7 mouse cellular contexts compared by ENCODE assay signal in the genomic region with DNA sequence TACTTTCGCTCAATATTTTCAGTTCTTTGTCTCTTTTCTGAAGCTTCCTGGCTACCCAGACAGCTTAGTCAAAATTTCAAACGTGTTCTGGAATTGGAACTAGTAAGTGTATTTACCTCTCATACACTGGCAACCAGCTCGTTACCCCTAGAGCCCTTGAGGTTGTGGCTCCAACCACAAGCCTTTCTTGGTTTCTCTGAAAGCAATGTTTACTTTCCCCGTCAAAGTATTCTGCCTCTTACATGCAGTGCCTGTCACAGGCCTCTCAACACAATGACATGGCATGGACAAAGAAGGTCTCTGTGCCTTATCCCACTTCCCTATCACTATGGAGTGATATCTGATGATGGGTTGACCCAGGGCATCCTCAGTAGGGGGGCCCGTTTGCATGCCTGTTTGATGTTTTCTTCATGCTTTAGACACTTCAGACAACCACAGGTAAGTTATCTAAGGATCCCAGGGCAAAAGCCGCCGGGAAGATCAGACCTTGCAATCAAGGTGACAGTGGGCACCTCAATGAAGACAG. TPM values are rescaled to one million over a fixed set of nuclear protein-coding genes. Genes with fewer than 3 reads are reported as not detected.
DNase-seq lines count a peak whose midpoint lies in the region; ATAC-seq and TF ChIP-seq lines count a peak whose summit lies in the region.

No protein-coding gene starts in this region.

- TF ChIP-seq CTCF in thymus, adult 2 months (IDR thresholded peaks at IDR 0.05; ENCODE audit: borderline replicate concordance, control insufficient read depth, extremely low read depth, insufficient read depth, low read length, poor library complexity), result no peak

- peak overlapping the region; percentile 71 for H3K9ac ChIP-seq in limb, embryonic 12.5 days (replicated peaks)
- peak overlapping the region; percentile 42; the same call in 1 of the 2 replicates for H3K9ac ChIP-seq in neural tube, embryonic 12.5 days

- H3K9me3 ChIP-seq in limb, embryonic 12.5 days, result no peaks in the 10 kb centered on the region
- H3K9me3 ChIP-seq in neural tube, embryonic 12.5 days, result no peaks in the 10 kb centered on the region

- peak overlapping the region; percentile 73 for H3K4me2 ChIP-seq in limb, embryonic 12.5 days
- H3K4me2 ChIP-seq in neural tube, embryonic 12.5 days (replicated peaks), result peak overlapping the region; percentile 74

- DNase-seq in thymus, postnatal 0 days (ENCODE audit: low spot score), result peak; percentile 3
- DNase-seq in thymus, adult 2 months, result no peak
- DNase-seq in c-Kit-positive CD71-positive TER-119-positive erythroid progenitor cells, embryonic 14.5 days (ENCODE audit: low spot score), result no peak
- no peak for DNase-seq in left cerebral cortex, postnatal 14 days (ENCODE audit: low spot score in 2 of 2)

- peak; percentile 16 for ATAC-seq in erythroblast, adult 5-6 weeks (replicated peaks; ENCODE audit: low FRiP score, poor library complexity, severe bottlenecking)
- no peak; the same call in 1 of the 2 replicates for ATAC-seq in limb, embryonic 12.5 days (ENCODE audit: insufficient number of reproducible peaks, insufficient read depth, low FRiP score, low TSS enrichment, low read depth)
- ATAC-seq in neural tube, embryonic 12.5 days (ENCODE audit: low FRiP score, low read depth), result 0 out of 2 replicates have a peak, but pooled peaks have one; percentile 9

- 24% methylated on average over 7 of the region's 7 CpGs for WGBS in thymus, adult 2 months
- WGBS in limb, embryonic 12.5 days, result 41% methylated on average over 7 of the region's 7 CpGs
- WGBS in neural tube, embryonic 12.5 days, result 59% methylated on average over 7 of the region's 7 CpGs

- H3K27ac ChIP-seq in thymus, adult 2 months (ENCODE audit: control insufficient read depth, insufficient read depth, low read length), result no peak overlapping the region
- H3K27ac ChIP-seq in limb, embryonic 12.5 days, result peak overlapping the region; percentile 72; the same call in 1 of the 2 replicates
- H3K27ac ChIP-seq in neural tube, embryonic 12.5 days, result no peak overlapping the region

- peaks cover 10% of the 10 kb centered on the region for H3K4me1 ChIP-seq in thymus, adult 2 months (replicated peaks; ENCODE audit: control insufficient read depth, insufficient read depth, low read length)
- H3K4me1 ChIP-seq in limb, embryonic 12.5 days (replicated peaks), result peaks cover 7% of the 10 kb centered on the region
- no peaks in the 10 kb centered on the region for H3K4me1 ChIP-seq in neural tube, embryonic 12.5 days

- intact Hi-C loops in left cerebral cortex, postnatal 14 days (cut with DNase I), result no loop called here

- H3K36me3 ChIP-seq in thymus, adult 2 months (ENCODE audit: control insufficient read depth, insufficient read depth, low read length), result no peaks in the 10 kb centered on the region
- no peaks in the 10 kb centered on the region for H3K36me3 ChIP-seq in limb, embryonic 12.5 days
- H3K36me3 ChIP-seq in neural tube, embryonic 12.5 days, result 0 out of 2 replicates have a peak, but pooled peaks cover 2% of the 10 kb centered on the region

- H3K4me3 ChIP-seq in thymus, adult 2 months (ENCODE audit: control insufficient read depth, insufficient read depth, low read length), result no peak overlapping the region
- H3K4me3 ChIP-seq in limb, embryonic 12.5 days (replicated peaks), result peak overlapping the region; percentile 68
- H3K4me3 ChIP-seq in neural tube, embryonic 12.5 days, result peak overlapping the region; percentile 72

- TF ChIP-seq POLR2A in thymus, adult 2 months (IDR thresholded peaks at IDR 0.05; ENCODE audit: control insufficient read depth, extremely low read depth, insufficient read depth, low read length, poor library complexity), result no peak

- H3K27me3 ChIP-seq in thymus, adult 2 months (ENCODE audit: control insufficient read depth, insufficient read depth, low read length), result peaks cover 2% of the 10 kb centered on the region; the same call in 1 of the 2 replicates
- H3K27me3 ChIP-seq in limb, embryonic 12.5 days, result no peaks in the 10 kb centered on the region
- H3K27me3 ChIP-seq in neural tube, embryonic 12.5 days (replicated peaks), result no peaks in the 10 kb centered on the region

RNA-seq across cellular contexts. Expression of gene Nipa1, which starts 1.2 kb away (rescaled TPM):
- polyA plus RNA-seq in thymus, postnatal 0 days (2015; fragmentation: Nextera tagmentation; extraction: Ambion mirVana), result 0.83 and 1.0 TPM in 2 replicates
- 0.74 and 0.80 TPM in 2 replicates for polyA plus RNA-seq in thymus, adult 2 months (2012; rRNA removed)
- 10.9 and 13.3 TPM in 2 replicates for total RNA-seq in erythroblast, adult 5-6 weeks (2015; ENCODE audit: low replicate concordance)
- total RNA-seq in erythroblast, adult 5-6 weeks (2017; ENCODE audit: low replicate concordance), result 21.0 and 26.6 TPM in 2 replicates
- polyA plus RNA-seq in limb, embryonic 12.5 days (2016; fragmentation: Nextera tagmentation; extraction: Ambion mirVana), result 8.1 and 9.0 TPM in 2 replicates
- 16.8 and 18.4 TPM in 2 replicates for polyA plus RNA-seq in neural tube, embryonic 12.5 days (2016; fragmentation: Nextera tagmentation; extraction: Ambion mirVana)
- 10 to 100 TPM; 72.0 to 73.9 TPM for total RNA-seq in left cerebral cortex, postnatal 14 days (2021)

RNA-seq across cellular contexts. Expression of gene Herc2, which starts 31.5 kb away (rescaled TPM):
- polyA plus RNA-seq in thymus, postnatal 0 days (2015; fragmentation: Nextera tagmentation; extraction: Ambion mirVana), result 19.0 and 22.7 TPM in 2 replicates
- polyA plus RNA-seq in thymus, adult 2 months (2012; rRNA removed), result 32.0 and 33.1 TPM in 2 replicates
- 37.7 and 81.3 TPM in 2 replicates for total RNA-seq in erythroblast, adult 5-6 weeks (2015; ENCODE audit: low replicate concordance)
- 75.0 and 151 TPM in 2 replicates for total RNA-seq in erythroblast, adult 5-6 weeks (2017; ENCODE audit: low replicate concordance)
- 25.8 and 25.9 TPM in 2 replicates for polyA plus RNA-seq in limb, embryonic 12.5 days (2016; fragmentation: Nextera tagmentation; extraction: Ambion mirVana)
- polyA plus RNA-seq in neural tube, embryonic 12.5 days (2016; fragmentation: Nextera tagmentation; extraction: Ambion mirVana), result 36.5 and 38.4 TPM in 2 replicates
- total RNA-seq in left cerebral cortex, postnatal 14 days (2021), result 100 to 1,000 TPM; 132 to 150 TPM

RNA-seq across cellular contexts. Expression of gene Nipa2, which starts 56.2 kb away (rescaled TPM):
- polyA plus RNA-seq in thymus, postnatal 0 days (2015; fragmentation: Nextera tagmentation; extraction: Ambion mirVana), result 40.8 and 40.9 TPM in 2 replicates
- polyA plus RNA-seq in thymus, adult 2 months (2012; rRNA removed), result 18.1 and 23.0 TPM in 2 replicates
- total RNA-seq in erythroblast, adult 5-6 weeks (2015; ENCODE audit: low replicate concordance), result 27.9 and 35.1 TPM in 2 replicates
- 22.0 and 30.4 TPM in 2 replicates for total RNA-seq in erythroblast, adult 5-6 weeks (2017; ENCODE audit: low replicate concordance)
- 44.5 and 52.2 TPM in 2 replicates for polyA plus RNA-seq in limb, embryonic 12.5 days (2016; fragmentation: Nextera tagmentation; extraction: Ambion mirVana)
- polyA plus RNA-seq in neural tube, embryonic 12.5 days (2016; fragmentation: Nextera tagmentation; extraction: Ambion mirVana), result 52.3 and 54.5 TPM in 2 replicates
- total RNA-seq in left cerebral cortex, postnatal 14 days (2021), result 10 to 100 TPM; 52.6 to 64.8 TPM
